Mouse (Mus musculus) central nervous system, embryonic 11.5 days (tissue): ENCODE data around the gene Mfsd2b. TPM values are rescaled to one million over a fixed set of nuclear protein-coding genes. Genes with fewer than 3 reads are reported as not detected.

Experiments used
- polyA plus RNA-seq: library from polyadenylated mRNA; depleted of rRNA; stranded (reverse); fragments of >200 nt; gene quantifications from 2 replicates; pipeline ENCODE4 v1.2.3, GENCODE M21; 2012; rRNA removed

Mfsd2b gene
- polyA plus RNA-seq, result 6.2 and 8.1 TPM in 2 replicates

DNA sequence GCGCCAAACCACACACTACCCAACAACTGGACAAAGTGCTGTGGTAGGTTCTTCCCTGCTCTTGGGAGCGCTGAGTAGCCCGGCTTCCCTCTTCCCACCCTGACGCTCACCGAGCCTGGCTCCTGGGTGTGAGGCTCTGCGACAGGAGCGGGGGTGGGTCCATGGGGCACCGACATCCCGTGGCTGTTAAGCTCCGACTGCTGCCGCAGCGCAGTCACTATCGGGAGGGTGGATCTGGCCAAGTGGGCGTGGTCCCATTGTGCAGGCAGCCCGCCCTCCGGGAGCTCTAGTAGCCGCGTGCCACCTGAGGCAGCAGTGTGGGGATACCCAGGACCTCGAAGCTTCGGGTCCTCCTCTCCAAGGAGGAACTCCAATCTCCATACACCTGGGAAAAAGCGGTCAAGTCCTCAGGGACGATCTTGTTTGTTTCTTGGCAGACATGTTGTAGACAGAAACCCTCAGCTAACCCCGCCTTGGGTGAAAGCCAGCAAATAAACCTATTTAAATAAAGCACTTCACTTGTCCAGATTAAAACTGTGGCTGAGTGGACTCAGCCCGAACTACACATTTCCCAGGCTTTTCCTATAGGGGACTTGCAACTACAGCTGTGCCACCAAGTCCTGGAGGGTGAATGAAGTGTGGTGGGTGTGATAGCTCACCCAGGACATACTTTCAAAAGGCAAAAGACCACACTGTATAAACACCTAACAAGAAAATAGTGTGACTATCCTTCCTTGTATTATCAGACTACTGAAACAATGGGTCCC is at the start of gene Mfsd2b:
Mfsd2b (minus strand) TSS at position 199 of the 767 bp plus-strand sequence.

DNA sequence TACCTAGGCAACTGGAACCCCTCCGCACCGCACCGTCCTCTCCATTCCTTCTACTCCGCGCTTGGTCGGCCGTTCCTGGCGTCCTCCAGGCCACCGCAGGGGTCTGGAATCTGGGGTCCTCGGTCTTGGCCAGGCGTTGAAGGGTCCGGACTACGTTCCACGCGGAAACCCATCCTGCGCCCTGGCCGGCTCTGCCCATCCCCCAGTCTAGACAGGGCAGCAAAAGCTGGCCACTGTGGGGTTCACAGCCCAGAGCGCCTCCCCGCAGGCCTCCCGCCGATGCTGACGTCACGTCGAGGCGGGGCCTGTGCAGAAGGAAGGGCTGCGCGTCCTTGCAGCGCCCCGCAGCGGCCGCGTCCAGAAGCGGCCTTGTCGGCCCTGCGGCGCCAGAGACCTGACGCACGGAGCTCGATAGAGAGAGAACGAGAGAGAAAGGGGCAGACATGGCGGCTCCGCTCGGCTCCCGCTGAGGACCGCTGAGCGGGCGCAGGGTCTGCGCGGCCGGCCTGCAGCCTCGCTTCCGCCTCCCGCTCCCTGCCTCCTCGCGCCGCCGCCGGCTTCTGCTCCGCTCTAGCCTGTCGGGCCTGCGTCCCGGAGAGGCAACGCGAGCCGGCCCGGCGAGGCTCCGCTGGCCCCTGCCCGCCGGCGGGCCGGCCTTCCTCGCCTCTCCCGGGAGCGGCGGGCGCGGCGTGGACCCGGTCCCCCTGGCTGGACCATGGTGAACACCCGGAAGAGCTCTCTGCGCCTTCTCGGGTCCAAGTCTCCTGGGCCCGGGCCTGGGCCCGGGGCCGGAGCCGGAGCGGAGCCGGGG is 43.0 kb upstream of the Mfsd2b start, which contains the start of gene Atad2b:
Atad2b (plus strand) TSS at position 360 of the 811 bp plus-strand sequence.

DNA sequence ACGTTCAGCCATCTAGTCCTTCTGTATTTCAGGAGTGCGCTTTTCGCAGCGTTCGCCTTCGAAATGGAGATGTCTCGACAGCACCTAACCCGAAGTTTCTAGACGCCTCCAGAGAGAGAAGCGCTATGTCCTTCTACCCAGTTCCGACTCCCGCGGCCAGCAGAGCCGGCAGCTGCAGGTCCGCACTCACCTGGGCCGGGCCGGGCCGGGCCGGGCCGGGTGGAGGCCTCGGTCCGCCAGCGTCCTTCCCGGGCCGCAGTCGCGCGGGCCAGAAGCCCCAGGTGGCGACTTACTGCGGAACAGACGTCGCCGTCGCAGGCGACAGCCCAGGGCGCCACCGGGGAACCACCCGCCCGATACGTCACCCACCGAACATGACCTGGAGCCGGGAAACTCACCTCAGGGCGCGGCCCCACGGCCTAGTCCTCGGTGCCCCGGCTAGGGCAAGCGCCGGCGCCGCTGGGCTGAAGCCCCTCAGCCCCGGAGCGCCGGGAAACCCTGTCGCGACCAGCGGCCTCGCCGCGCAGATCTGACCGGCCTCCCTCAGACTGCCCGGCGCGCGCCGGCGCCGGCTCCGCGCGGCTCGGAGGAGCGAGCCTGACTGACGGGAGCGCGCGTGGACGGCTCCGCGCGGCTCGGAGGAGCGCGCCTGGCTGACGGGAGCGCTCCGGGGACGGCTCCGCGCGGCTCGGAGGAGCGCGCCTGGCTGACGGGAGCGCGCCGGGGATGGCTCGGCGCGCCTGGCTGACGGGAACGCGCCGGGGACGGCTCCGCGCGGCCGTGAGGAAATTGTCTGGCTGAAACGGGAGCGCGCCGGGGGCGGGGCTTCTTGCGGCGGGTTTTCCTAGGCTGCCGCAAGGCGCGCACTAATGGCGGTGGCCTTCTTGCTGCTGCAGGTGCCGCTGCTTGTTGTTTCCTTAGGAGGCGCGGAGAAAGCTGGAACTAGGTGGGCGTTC is 33.1 kb upstream of the Mfsd2b start, which contains the start of gene Ubxn2a:
Ubxn2a (minus strand) TSS at position 755 of the 956 bp plus-strand sequence.

DNA sequence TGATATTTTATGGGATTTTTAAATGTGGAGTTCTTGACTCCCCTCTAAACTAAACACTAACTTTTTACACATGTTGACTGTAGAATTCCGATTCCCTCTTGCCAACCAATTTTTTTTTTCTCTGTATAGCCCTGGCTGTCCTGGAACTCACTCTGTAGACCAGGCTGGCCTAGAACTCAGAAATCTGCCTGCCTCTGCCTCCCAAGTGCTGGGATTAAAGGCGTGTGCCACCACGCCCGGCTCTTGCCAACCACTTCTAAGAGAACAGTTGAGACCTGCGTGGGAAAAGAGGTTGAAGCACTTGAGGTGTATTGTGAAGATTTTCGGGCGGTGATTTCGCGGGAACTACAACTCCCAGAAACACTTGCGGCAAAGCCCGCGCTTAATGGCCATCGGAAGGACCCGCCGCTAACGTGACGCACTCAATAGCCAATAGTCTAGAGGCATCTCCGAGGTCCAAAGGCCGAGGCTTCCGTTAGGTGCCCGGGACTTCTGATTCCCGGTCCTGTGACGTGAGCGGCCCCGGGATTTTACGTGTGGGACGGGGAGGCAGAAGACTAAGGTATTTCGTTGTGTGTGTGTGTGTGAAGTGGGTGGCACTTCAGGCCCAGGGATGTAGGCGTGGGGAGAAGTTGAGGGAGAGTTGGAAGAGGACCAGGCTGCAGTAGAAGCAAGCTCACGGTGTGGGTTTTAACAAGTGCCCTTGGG is 31.1 kb downstream of the Mfsd2b start, which contains the start of gene Wdcp:
Wdcp (plus strand) TSS at position 414 of the 708 bp plus-strand sequence.

DNA sequence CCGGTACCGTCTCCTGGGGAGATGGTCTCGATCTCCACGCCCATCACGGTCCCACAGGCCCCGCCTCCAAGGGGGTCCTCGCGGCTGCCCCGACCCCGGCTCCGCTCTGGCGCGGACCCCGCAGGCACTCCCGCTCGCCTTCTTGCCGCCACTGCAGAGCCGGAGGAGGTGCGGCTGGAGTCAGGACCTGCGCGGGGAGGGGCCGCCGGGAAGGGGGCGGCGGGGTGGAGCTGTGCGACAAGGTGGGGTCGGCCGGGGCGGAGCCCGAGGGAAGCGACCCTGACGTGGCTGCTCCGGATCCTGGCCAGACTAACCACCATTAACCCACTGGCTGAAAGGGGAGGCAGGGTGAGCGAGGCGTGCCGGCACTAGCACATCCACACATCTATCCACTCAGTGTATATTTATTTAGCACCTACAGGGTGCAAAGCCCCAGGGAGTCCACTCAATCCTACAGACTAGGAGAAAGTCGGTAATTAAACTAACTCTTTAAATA is 32.7 kb downstream of the Mfsd2b start, which contains the start of gene Fkbp1b:
Fkbp1b (minus strand) TSS at position 200 of the 496 bp plus-strand sequence.

DNA sequence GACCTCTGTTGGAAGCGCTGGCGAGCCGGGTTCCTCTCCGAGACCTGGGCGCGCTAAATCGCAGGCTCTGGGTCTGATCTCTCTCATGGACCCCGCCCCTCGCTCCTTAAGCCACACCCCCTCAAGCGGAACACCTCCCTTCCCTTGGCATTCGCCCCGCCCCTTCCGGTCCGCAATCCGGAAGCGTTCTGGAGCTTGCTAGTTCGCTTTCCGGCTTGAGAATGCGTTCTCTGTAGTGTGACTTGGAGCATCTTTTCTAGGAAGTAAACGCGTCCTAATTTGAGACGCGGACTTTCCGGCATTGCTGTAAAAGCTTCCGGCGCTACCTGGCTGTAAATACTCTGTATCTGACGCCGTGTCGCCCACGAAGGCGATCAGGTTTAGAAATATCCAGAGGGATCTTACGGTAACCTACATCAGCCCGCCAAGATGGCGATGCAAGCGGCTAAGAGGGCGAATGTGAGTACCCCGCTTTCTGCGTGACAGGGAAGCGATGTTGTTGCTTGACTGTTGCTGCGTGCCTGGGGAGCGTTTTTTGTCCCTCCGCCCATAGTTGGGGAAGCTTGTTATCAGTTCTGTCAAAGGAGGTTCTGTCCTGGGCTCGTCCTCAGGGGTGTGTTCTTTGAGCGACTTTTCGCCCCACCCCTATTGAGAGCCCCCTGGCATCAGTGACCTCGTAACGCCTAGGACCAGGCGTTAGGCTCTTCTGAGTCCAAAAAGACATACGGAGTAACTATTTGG is 56.6 kb downstream of the Mfsd2b start, which contains the start of gene Sf3b6:
Sf3b6 (plus strand) TSS at position 184 of the 741 bp plus-strand sequence.

Other genes with a start within 250 kb of the Mfsd2b start
- 1.2 and 1.4 TPM in 2 replicates for gene Fam228a, start 135.9 kb downstream of the Mfsd2b start, polyA plus RNA-seq
- gene Pfn4, start 105.3 kb downstream of the Mfsd2b start, polyA plus RNA-seq, result 1.9 and 2.3 TPM in 2 replicates
- 3.8 and 5.5 TPM in 2 replicates for gene Fam228b, start 105.1 kb downstream of the Mfsd2b start, polyA plus RNA-seq
- 150 and 217 TPM in 2 replicates for gene Sf3b6, start 56.8 kb downstream of the Mfsd2b start, polyA plus RNA-seq
- gene Fkbp1b, start 32.8 kb downstream of the Mfsd2b start, polyA plus RNA-seq, result 6.9 and 16.6 TPM in 2 replicates
- 13.3 and 21.2 TPM in 2 replicates for gene Wdcp, start 31.1 kb downstream of the Mfsd2b start, polyA plus RNA-seq
- 5.6 and 8.8 TPM in 2 replicates for gene Ubxn2a, start 33.3 kb upstream of the Mfsd2b start, polyA plus RNA-seq
- 24.9 and 32.5 TPM in 2 replicates for gene Atad2b, start 43.0 kb upstream of the Mfsd2b start, polyA plus RNA-seq